Mouse (Mus musculus) hindbrain, embryonic 12.5 days (tissue): Measurements from ENCODE around the gene Igfbp2. TPM values are rescaled to one million over a fixed set of nuclear protein-coding genes. Genes with fewer than 3 reads are reported as not detected.

Experiments
- ATAC-seq: fragments of 200-750 bp; cut with Nextera tagmentation; 2 replicates; pipeline ENCODE4 v1.8.0; 2017; ENCODE audit warnings: moderate TSS enrichment; ENCODE audit not compliant: low FRiP score
- H3K27ac ChIP-seq: fragments of 300-500 bp; sonication (generic); 2 replicates; pipeline ENCODE4 v1.5.1; 2016; ENCODE audit warnings: mild to moderate bottlenecking
- H3K27me3 ChIP-seq: fragments of 300-500 bp; sonication (generic); 2 replicates; pipeline ENCODE4 v1.6.1; 2016; ENCODE audit warnings: mild to moderate bottlenecking
- H3K36me3 ChIP-seq: fragments of 300-500 bp; sonication (generic); 2 replicates; pipeline ENCODE4 v1.6.1; 2016; ENCODE audit warnings: mild to moderate bottlenecking
- H3K4me1 ChIP-seq: fragments of 300-500 bp; sonication (generic); 2 replicates; pipeline ENCODE4 v1.6.1; 2016
- H3K4me2 ChIP-seq: fragments of 300-500 bp; sonication (generic); replicated peaks from 2 replicates; pipeline ENCODE4 v1.6.1; 2016; ENCODE audit warnings: mild to moderate bottlenecking
- H3K4me3 ChIP-seq: fragments of 300-500 bp; sonication (generic); 2 replicates; pipeline ENCODE4 v1.5.1; 2016; ENCODE audit warnings: mild to moderate bottlenecking
- H3K9ac ChIP-seq: fragments of 300-500 bp; sonication (generic); 2 replicates; pipeline ENCODE4 v1.6.1; 2016; ENCODE audit warnings: mild to moderate bottlenecking, moderate library complexity
- H3K9me3 ChIP-seq: fragments of 300-500 bp; sonication (generic); replicated peaks from 2 replicates; pipeline ENCODE4 v1.6.1; 2016; ENCODE audit warnings: mild to moderate bottlenecking
- WGBS: fragments of 180-500 bp; shearing (Covaris S2); methylation state at CpG from one replicate; pipeline ENCODE4 v1.1.7; 2016; 5-methylcytosine and 5-hydroxymethylcytosine counted together
- polyA plus RNA-seq: library from polyadenylated mRNA; unstranded; fragments of >200 nt; fragmentation: Nextera tagmentation; extraction: Ambion mirVana; gene quantifications from 2 replicates; pipeline ENCODE4 v1.2.1, GENCODE M21; 2016

The Igfbp2 gene
- polyA plus RNA-seq, 1 experiment from 2014 or later = 548 TPM

GRCm38 (mm10) chr1:72842666-72843459, 18.6 kb downstream of the Igfbp2 start:
- H3K36me3 ChIP-seq = peaks cover 14% of the 10 kb centered on the region
- no peak overlapping the region for H3K27ac ChIP-seq
- WGBS = 88% methylated on average over 18 of the region's 18 CpGs
- no peaks in the 10 kb centered on the region for H3K27me3 ChIP-seq
- H3K4me3 ChIP-seq = no peak overlapping the region
- no peaks in the 10 kb centered on the region for H3K4me1 ChIP-seq
- H3K9ac ChIP-seq = no peak overlapping the region
- no peak for ATAC-seq
- no peak overlapping the region for H3K4me2 ChIP-seq
- no peaks in the 10 kb centered on the region for H3K9me3 ChIP-seq

GRCm38 (mm10) chr1:72844675-72845074, 20.4 kb downstream of the Igfbp2 start:
- peaks cover 25% of the 10 kb centered on the region for H3K36me3 ChIP-seq
- no peaks in the 10 kb centered on the region for H3K4me1 ChIP-seq
- no peak overlapping the region for H3K9ac ChIP-seq
- no peaks in the 10 kb centered on the region for H3K9me3 ChIP-seq
- no peak overlapping the region for H3K27ac ChIP-seq
- no peaks in the 10 kb centered on the region for H3K27me3 ChIP-seq
- 92% methylated on average over 6 of the region's 6 CpGs for WGBS
- no peak overlapping the region for H3K4me3 ChIP-seq
- no peak for ATAC-seq
- no peak overlapping the region for H3K4me2 ChIP-seq

GRCm38 (mm10) chr1:72847849-72848380, 23.6 kb downstream of the Igfbp2 start:
- Histone ChIP-seq H3K9ac (no peak overlapping the region), H3K4me1 (no peaks in the 10 kb centered on the region), H3K4me3 (no peak overlapping the region), H3K27ac (no peak overlapping the region), H3K4me2 (no peak overlapping the region), H3K27me3 (no peaks in the 10 kb centered on the region), H3K9me3 (no peaks in the 10 kb centered on the region), H3K36me3 (peaks cover 50% of the 10 kb centered on the region)
- WGBS = 89% methylated on average over 4 of the region's 4 CpGs
- ATAC-seq = no peak

GRCm38 (mm10) chr1:72849037-72849436, 24.7 kb downstream of the Igfbp2 start:
- H3K4me1 ChIP-seq = peaks cover under 1% of the 10 kb centered on the region; the same call in 1 of the 2 replicates
- H3K4me3 ChIP-seq = no peak overlapping the region
- no peak overlapping the region for H3K9ac ChIP-seq
- no peak for ATAC-seq
- H3K27ac ChIP-seq = no peak overlapping the region
- 94% methylated on average over 8 of the region's 8 CpGs for WGBS
- H3K4me2 ChIP-seq = no peak overlapping the region
- H3K27me3 ChIP-seq = no peaks in the 10 kb centered on the region
- H3K9me3 ChIP-seq = no peaks in the 10 kb centered on the region
- H3K36me3 ChIP-seq = peaks cover 52% of the 10 kb centered on the region

- Histone ChIP-seq H3K9me3 (no peaks in the 10 kb centered on the region), H3K27me3 (no peaks in the 10 kb centered on the region), H3K9ac (no peak overlapping the region), H3K36me3 (peaks cover 41% of the 10 kb centered on the region), H3K27ac (no peak overlapping the region), H3K4me2 (no peak overlapping the region), H3K4me1 (peaks cover 11% of the 10 kb centered on the region), H3K4me3 (no peak overlapping the region)
- 79% methylated on average over 1 of the region's 1 CpGs for WGBS
- ATAC-seq = no peak
Measured at GRCm38 (mm10) chr1:72853759-72854158, 29.5 kb downstream of the Igfbp2 start.

- H3K9ac ChIP-seq = 0 out of 2 replicates have a peak overlapping the region, but pooled peaks have one; percentile 2
- H3K36me3 ChIP-seq = peaks cover 32% of the 10 kb centered on the region
- no peak overlapping the region for H3K4me2 ChIP-seq
- peaks cover 16% of the 10 kb centered on the region for H3K4me1 ChIP-seq
- 0 out of 2 replicates have a peak, but pooled peaks have one; percentile 27 for ATAC-seq
- no peak overlapping the region for H3K4me3 ChIP-seq
- H3K27ac ChIP-seq = peak overlapping the region; percentile 5; the same call in 1 of the 2 replicates
- WGBS = 55% methylated on average over 10 of the region's 10 CpGs
- H3K9me3 ChIP-seq = no peaks in the 10 kb centered on the region
- no peaks in the 10 kb centered on the region for H3K27me3 ChIP-seq
Measured at GRCm38 (mm10) chr1:72854337-72855237, 30.3 kb downstream of the Igfbp2 start.

- Histone ChIP-seq H3K9me3 (no peaks in the 10 kb centered on the region), H3K4me2 (no peak overlapping the region)
- WGBS = 89% methylated on average over 10 of the region's 10 CpGs
Measured at GRCm38 (mm10) chr1:72855729-72856128, 31.4 kb downstream of the Igfbp2 start.

GRCm38 (mm10) chr1:72856209-72856909, 32.1 kb downstream of the Igfbp2 start:
- Histone ChIP-seq H3K4me3 (no peak overlapping the region), H3K27me3 (no peaks in the 10 kb centered on the region), H3K4me2 (no peak overlapping the region), H3K9me3 (no peaks in the 10 kb centered on the region), H3K4me1 (peaks cover 16% of the 10 kb centered on the region), H3K36me3 (peaks cover 22% of the 10 kb centered on the region), H3K27ac (no peak overlapping the region), H3K9ac (no peak overlapping the region)
- ATAC-seq = no peak
- WGBS = 86% methylated on average over 19 of the region's 19 CpGs

More at GRCm38 (mm10) chr1:72855729-72856128, 31.4 kb downstream of the Igfbp2 start:
- H3K4me1 ChIP-seq = peaks cover 16% of the 10 kb centered on the region
- H3K4me3 ChIP-seq = no peak overlapping the region
- ATAC-seq = no peak
- peaks cover 28% of the 10 kb centered on the region for H3K36me3 ChIP-seq
- H3K27me3 ChIP-seq = no peaks in the 10 kb centered on the region
- no peak overlapping the region for H3K9ac ChIP-seq
- no peak overlapping the region for H3K27ac ChIP-seq

- Histone ChIP-seq H3K9me3 (no peaks in the 10 kb centered on the region), H3K27me3 (no peaks in the 10 kb centered on the region), H3K36me3 (peaks cover 15% of the 10 kb centered on the region), H3K27ac (no peak overlapping the region), H3K9ac (no peak overlapping the region), H3K4me3 (no peak overlapping the region), H3K4me1 (peaks cover 16% of the 10 kb centered on the region), H3K4me2 (no peak overlapping the region)
- WGBS = 85% methylated on average over 7 of the region's 7 CpGs
- no peak for ATAC-seq
Measured at GRCm38 (mm10) chr1:72857142-72857541, 32.8 kb downstream of the Igfbp2 start.

GRCm38 (mm10) chr1:72857631-72858030, 33.3 kb downstream of the Igfbp2 start:
- Histone ChIP-seq H3K9me3 (no peaks in the 10 kb centered on the region), H3K36me3 (peaks cover 16% of the 10 kb centered on the region), H3K9ac (no peak overlapping the region), H3K27me3 (no peaks in the 10 kb centered on the region), H3K4me1 (peaks cover 16% of the 10 kb centered on the region), H3K4me2 (no peak overlapping the region), H3K4me3 (no peak overlapping the region), H3K27ac (no peak overlapping the region)
- ATAC-seq = no peak
- WGBS = 84% methylated on average over 5 of the region's 5 CpGs

GRCm38 (mm10) chr1:72858286-72858685, 34.0 kb downstream of the Igfbp2 start:
- H3K36me3 ChIP-seq = peaks cover 12% of the 10 kb centered on the region
- H3K27ac ChIP-seq = 0 out of 2 replicates have a peak overlapping the region, but pooled peaks have one; percentile 62
- 86% methylated on average over 9 of the region's 9 CpGs for WGBS
- no peaks in the 10 kb centered on the region for H3K9me3 ChIP-seq
- ATAC-seq = no peak
- H3K9ac ChIP-seq = no peak overlapping the region
- H3K4me2 ChIP-seq = no peak overlapping the region
- H3K4me1 ChIP-seq = peaks cover 16% of the 10 kb centered on the region
- no peak overlapping the region for H3K4me3 ChIP-seq
- H3K27me3 ChIP-seq = no peaks in the 10 kb centered on the region
